Mouse (Mus musculus) 3134 (cell line): ENCODE measurements around the gene Nme9.

Experiments
- DNase-seq: peaks from one replicate; pipeline ENCODE4 v3.0.0-alpha.2; 2011; ENCODE audit warnings: low spot score; ENCODE audit not compliant: insufficient read length; ENCODE audit errors: extremely low read depth

Gene Nme9

DNA sequence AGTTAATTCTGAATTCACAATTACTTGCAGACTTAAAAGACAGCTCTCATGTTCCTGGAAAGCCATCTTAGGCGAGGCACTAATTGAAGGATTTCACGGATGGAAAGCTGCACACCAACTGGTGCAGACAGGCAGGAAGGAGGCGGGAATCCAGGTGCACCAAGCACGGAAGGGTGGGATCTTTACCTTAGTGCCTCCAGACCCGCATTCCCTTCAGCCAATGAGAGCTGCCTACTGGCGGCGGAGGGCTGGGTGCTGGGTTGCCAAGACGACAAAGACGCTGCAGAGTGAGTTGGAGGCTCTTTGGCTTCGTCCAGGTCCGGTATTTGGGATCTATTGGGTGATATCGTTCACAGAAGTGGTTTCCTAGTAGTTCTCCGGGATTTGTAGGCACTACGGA, at the start of gene Nme9:
Gene Nme9 (plus strand): TSS at position 315 of the 400 bp plus-strand sequence.
- no peak for DNase-seq

DNA sequence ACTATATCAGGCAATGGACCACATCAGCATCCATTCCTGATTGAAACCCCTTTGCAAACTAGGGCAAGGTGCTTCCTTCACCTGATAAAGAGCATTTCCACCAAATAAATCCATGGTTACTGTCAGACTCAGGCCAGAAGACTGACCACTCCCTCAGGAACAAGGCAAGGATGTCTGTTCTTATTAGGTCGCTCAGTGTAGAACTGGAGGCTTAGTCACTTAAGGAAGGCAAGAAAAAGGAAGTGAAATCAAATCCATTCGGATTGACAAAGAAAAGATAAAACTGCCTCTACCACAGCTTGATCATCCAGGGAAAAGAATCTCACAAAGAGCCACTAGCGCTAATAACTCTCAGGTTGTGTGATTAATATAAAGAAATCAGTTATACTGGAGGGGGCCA, 42.0 kb upstream of the Nme9 start:
- no peak for DNase-seq

GRCm38 (mm10) chr9:99411093-99411492, 40.2 kb upstream of the Nme9 start:
- no peak for DNase-seq

GRCm38 (mm10) chr9:99411785-99412184, 39.5 kb upstream of the Nme9 start:
- DNase-seq, result no peak

DNA sequence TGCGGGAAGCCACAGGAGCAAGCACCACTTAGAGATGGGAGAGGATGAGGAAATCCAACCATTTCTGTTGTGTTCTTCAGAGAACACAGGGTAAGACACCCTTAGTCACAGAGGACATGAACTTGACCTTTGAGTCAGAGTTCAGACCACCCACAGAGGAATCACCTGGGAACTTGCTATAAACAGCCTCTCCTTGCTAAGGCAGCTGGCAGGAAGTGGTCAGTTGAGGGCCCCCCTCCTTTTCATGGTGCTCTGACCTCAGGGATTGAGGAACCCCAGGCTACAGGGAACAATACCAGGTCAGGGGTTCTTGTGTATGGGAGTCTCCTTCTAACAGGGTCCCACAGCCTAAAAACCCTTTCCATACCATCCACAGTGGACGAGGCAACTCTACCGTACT, 34.5 kb upstream of the Nme9 start:
- no peak for DNase-seq

DNA sequence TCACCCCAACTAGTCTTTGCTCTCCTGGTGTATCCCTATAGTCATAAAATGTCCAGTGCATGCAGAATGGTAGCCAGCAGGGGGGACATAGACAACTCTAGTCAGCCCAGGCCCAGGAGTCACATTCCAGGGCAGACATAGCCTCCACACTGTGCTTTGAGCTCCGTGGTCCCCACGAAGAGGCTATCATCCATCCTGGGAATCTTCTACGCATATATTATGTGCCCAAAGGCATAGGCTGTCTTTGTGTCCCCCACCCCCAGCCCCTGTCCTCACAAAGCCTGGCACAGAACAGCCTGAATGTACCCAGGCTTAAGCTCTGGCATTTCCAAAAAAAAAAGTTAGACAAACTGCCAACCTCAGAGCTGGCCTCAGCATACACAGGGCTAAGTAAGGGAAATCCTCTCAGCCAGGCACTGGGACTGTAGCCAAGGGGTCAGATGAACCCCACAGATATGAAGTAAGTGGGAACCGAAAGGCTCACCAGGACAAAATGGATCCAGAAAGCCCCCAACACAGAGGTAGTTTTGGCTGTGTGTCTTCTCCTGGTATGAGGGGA, 33.9 kb upstream of the Nme9 start:
- no peak for DNase-seq

DNA sequence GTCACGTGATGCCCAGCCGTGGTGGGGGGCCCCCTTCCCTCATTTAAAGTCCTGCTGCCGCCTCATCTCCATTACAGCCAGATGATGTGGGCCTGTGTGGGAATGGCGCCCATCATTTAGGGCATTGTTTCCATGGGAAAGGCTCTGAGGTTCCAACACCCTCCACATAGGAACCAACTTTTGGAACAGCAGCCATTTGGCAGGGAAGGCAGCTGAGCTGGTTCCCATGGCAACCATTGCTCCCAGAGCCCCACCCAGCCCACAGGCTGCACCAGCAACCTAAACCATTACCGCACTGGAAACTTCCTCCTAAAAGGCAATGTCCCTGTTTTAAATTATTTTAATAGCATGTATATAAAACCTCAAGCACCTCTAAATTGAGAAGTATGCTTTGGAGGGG, 32.9 kb upstream of the Nme9 start:
- no peak for DNase-seq

- no peak for DNase-seq
Measured at GRCm38 (mm10) chr9:99419951-99420701, 31.1 kb upstream of the Nme9 start.

DNA sequence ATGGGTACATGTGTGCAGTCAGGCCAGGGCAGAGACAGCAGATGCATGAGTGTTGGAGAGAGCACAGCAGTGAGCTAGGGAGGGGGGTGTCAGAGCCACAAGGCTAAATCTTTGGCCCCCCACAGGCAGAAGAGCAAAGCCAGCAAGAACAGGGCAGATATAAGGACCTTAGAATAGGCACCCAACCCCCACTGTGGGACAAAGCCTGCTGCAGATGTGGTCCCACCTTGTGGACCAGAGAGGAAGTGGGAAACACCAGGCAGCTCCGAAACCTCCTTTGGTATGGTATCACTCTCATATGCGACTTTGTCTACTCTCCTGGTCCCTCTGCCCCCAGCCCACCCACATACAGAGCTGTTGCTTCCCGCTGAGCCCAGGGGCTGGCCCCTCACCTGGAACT, 29.4 kb upstream of the Nme9 start:
- DNase-seq, result no peak

DNA sequence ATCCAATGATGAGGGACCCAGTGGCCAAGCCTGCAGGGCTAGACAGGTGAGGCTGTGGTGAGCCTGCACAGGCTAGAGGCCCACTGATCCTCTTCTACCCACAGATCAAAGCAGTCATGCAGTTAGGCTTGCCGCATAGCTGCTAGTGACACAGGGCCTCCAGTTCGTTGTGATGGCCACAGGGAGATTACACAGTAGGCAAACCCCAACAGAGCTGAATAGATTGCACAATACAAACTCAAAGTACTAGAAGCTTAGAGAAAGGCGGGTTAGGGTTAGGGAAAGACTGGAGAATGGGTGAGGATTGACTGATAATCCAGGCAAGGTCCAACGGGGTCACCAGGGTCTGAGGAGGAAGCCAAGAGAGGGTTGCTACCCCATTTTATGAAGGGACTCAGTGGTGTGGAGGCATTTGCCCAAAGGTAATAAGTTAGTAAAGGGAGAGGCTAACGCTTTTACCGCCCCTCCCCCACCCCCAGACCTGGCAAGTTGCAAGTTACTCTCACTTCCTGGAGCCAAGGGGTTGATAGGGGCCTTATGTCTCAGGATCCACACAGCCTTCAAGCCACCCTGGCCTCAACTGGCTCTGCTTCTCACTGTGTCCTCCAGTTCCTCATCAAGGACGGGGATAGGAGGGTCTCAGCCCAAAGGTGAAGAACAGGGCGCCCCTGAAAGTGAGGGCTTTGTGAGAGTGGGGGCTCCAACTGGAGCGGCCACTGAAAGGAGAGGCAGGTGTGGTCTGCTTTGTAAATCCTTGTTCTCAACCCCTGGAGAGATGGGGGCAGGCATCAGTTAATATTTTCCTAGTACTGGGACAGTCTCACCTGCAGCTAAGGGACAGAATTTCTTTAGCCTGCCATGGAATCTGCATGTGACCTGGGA, 27.3 kb upstream of the Nme9 start:
- no peak for DNase-seq

GRCm38 (mm10) chr9:99424574-99424863, 26.8 kb upstream of the Nme9 start:
- DNase-seq, result no peak

GRCm38 (mm10) chr9:99425262-99425661, 26.0 kb upstream of the Nme9 start:
- no peak for DNase-seq

DNA sequence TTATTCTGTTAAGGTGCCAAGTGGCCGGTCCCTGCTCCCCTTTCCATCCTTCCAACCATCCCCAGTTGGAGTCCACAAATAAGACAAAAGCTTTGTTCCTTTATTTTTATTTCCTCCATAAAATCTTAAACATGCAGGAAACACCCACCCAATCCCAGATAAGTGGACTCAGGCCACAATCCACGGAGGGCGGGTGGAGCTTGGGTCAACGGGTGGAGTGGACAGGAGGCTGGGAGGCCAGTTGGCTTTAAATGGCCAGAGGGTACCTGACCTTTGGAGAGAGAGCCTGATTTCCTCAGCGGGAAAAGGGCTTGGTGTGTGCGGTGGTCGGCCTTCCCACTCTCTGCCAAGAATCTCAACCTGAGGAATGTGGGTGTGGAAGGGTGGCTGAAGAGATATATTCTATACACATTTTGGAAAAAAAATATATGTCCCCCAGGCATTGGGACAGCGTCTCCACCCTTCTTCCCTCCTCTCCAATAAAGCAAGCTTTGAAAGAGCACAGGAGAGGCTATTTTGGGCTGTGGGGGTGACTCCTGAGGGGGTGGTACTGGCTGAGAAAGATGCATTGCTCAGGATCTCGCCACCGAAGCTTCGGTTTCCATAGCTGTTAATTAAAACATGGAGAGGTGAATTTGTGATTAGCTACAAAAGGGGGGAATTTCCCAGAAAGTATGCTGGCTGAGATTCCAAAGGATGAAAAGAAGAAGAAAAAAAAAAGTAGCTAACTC, 22.5 kb upstream of the Nme9 start:
- DNase-seq, result no peak

- no peak for DNase-seq
Measured at GRCm38 (mm10) chr9:99429845-99430244, 21.4 kb upstream of the Nme9 start.

DNA sequence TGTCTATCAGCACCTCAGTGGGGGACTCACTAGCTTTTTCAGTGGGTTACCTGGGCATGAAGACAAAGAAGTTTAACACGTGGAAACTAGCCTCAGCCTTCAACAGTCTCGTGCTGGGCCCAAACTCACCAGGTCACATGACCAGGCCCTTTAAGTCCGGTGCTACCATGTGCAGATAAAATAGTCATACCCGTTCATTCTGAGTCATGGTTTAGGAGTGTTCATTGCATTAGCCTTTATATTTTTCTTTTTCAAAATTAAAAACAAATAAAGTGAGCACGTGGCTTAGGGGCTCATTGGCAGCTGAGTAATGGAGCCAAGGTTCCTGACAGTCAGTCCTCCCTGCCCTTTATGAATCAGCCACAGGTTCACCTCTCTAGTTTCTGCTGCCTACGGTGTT, 20.5 kb upstream of the Nme9 start:
- DNase-seq, result no peak

DNA sequence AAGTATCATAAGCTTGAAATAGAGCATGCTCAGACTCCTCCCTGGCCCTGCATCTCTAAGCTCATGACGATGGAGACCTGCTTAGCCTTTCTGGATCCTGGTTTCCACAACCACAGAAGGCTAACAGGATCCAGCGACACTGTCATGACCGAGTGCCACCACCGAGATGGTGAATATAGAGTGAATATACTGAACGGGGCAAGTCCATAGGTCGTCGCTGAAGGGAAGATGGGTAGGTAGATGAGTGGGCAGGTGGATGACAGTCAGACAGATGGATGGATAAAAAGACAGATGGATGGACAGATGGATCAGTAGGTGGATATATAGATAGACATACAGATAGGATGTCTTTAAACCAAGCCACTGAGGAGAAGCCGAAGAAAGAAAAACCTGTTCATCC, 19.9 kb upstream of the Nme9 start:
- DNase-seq, result no peak

- DNase-seq, result no peak
Measured at GRCm38 (mm10) chr9:99431963-99432362, 19.3 kb upstream of the Nme9 start.

GRCm38 (mm10) chr9:99432478-99432877, 18.8 kb upstream of the Nme9 start:
- no peak for DNase-seq

DNA sequence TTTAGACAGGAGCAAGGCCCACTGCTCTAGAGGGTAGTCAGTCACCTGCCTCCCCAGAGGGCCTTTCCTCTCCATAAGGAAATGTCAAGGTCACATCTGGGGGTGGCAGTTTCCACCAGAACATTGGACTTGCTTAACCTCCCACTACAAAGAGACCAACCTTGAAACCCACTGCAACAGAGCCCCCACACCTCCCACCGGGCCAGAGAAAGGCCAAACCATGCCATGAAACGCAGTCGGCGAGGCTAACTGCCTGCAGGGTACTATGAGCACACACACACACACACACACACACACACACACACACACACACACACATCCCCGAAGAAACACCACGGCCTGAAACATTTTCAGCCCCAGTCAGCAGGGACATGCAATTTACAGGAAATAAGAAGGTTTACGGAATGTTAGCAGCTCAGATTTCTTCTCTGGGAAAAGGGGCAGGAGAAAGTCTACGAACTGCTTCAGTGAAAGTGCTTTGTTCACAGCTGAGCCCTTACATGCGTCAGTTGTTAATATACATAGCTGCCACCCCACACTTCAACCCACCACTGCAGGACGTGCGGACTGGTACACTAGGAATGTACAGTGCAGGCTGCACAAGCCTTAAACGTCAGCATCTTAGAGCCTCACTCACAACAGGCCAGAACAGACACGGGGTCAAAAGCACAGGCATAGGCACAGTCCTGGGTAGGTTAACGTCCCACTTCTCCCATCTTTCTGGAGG, 16.2 kb upstream of the Nme9 start:
- DNase-seq, result no peak

GRCm38 (mm10) chr9:99435619-99436181, 15.6 kb upstream of the Nme9 start:
- DNase-seq, result no peak
